Mouse (Mus musculus) activated CD4-positive, CD25-positive, alpha-beta regulatory T cell, adult 4 months (primary cell): Measurements from ENCODE around the gene BC049715. TPM values are rescaled to one million over a fixed set of nuclear protein-coding genes. Genes with fewer than 3 reads are reported as not detected.
"Not testable (repeated sequence)": the region's sequence is repeated elsewhere in the genome, so short reads cannot be mapped to it uniquely, and the experiment has no call there.

Experiments used
- ATAC-seq: one replicate; pipeline ENCODE4 v1.8.0; 2017
- polyA plus RNA-seq, 2 experiments: library from polyadenylated mRNA; unstranded; fragments of 100-300 nt; shearing (Covaris generic); gene quantifications; one replicate each; pipeline ENCODE4 v1.2.1; 2017

Gene BC049715
- polyA plus RNA-seq, 2 experiments from 2014 or later = 0.48 to 0.60 TPM

DNA sequence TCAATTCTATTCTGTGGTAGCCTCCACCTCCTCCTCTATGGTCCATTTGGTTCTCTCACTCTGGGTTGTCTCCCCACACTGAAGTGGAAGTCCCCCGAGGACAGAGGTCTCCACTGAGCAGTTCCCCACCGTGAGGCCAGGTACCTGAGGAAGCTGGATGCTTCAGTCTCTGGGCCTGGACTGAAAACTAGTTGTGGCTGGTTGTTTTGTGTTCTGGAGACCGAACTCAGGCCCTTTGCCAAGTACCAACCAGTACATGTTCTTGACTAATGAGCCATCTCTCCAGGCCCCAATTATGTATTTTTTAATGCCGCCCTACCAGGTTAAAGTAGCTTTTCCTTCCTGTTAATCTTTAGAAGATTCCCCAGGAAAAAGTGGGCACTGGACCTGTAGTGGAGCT lies 24.9 kb downstream of the BC049715 start:
- ATAC-seq = no peak

DNA sequence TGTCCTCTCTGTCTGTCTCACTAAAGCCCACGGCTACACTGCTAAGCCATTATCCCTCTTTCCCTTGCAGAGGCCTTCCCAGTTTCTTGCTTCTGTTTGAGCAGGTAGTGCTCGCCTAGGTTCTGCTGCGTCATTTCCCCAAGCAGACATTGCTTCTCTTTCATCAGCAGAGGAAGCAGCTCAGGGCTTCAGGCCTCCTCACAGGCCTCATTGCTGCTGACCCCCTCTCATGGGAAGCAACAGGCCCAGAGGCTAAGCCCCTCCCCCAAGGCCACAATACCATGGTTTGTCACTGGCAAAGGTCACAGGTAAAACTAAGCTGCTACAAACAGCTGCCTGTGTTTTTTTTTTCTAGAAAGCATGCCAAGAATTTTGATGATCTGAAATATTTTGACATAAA lies 25.3 kb downstream of the BC049715 start:
- ATAC-seq = no peak

DNA sequence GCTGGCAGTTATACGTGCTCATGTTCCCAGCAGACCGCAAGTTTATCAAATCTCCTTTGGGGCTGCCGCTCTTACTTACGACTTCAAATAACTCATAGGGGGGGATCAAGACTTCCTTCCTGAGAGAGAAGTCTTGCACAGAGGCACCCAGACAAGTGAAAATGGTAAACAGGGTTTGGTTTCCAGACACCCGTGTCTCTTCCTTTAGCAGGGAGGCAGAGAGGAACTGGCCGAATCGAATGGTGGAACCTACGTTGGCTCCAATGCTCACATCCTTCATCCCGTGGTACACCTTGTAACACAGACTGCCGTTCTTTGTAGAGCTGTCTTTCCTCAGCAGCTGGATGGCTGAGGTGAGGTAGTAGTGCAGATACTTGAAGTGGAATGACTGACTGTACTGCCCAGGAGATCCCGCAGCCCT lies 26.9 kb downstream of the BC049715 start:
- ATAC-seq = peak; percentile 45

DNA sequence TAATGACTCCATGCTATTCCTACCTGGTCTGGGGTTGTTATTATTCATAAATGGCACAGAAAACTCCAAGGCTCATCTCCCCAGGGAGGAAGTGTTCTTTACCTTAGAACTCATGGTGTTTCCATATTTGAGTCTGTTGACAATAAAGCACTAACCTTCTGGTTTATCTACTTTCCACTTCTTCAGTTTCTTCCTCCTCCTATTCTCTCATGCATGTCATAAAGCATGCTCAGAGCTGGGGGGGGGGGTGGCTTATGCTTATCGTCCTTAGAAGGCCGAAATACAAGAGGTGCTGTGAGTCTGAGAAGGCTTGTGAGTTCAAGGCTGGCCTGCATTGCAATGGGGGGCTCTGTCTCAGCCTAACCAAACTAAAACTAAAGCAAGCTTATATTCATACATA lies 27.8 kb downstream of the BC049715 start:
- ATAC-seq = no peak

DNA sequence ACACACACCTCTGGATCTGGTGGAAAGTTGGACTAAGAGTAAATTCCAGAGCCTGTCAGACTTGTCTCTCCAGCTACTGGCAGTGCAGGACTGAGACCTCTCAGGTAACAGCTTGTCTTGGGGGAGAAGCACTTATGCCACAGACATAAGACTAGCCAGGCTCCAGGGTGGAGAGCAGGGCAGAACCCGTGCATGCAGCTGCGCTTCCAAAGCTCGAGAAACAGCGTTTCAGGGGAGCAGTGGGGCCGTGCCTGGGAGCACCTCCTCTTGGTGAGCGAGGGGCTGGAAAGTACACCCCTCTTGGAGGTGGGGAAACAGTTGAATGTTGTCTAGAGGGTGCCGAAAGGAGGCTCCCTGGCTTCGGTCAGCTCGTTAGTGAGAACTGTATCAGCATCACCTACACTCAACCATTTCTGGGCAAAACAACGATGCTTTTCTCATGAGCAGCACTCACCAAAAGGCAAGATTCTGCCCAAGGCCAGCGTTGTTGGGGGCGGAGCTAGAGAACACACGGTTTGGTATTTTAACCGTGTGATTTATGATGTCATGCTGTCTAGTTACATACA lies 28.7 kb downstream of the BC049715 start:
- peak; percentile 47 for ATAC-seq

DNA sequence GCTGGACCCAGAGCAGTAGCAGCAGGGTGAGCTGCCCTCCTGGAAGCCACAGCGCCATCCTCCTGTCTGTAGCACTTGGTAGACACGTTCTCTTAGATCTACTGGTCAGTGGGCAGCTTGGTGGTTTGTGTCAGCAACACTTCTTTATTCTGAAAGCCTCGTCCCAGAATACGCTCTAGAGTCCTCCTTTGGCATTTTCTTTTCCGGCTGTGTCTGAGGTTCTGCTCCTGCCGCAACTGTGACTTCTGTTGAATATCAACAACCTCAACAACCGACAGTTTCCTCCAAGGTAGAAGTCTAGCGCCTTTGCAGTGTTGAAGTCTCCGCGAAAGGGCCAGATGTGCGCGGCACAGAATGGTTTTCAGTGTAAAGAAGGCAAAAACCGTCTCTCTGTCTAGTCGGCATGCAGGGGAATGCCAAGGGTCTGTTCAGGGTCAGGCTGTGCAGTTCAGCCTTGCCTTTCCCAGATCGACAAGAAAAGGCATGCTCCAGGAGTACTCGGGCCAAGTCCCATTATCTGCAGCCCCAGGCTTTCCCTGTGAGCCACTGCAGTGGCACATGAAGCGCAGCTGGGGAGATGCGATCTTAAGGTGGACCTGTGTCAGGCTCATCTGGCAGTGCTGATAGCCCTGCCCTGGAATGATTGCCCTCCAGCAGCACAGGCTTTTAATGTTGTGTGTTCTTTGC lies 29.9 kb downstream of the BC049715 start, which contains the start of gene Art4:
TSS of gene Art4 (minus strand) at position 548 of the 687 bp plus-strand sequence.
- ATAC-seq = no peak

DNA sequence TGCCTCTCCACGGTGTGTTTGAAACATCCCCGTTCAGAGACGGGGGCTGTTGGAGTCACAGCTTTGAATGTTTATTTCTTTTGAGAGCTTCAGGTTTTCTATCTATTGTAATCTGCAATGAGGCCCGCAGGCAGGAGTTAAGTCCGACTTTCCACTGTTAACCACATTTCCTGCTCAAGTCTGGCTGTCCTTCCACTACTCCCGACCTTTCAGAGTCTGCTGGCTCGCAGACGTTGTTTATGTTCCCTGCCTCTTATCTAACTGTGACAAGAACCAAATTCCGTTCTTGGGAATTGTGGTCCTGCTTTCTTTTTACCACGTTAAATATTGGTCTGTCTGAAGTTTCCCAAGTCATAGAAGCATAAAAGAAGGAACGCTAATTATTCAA lies 30.4 kb downstream of the BC049715 start:
- ATAC-seq = no peak

DNA sequence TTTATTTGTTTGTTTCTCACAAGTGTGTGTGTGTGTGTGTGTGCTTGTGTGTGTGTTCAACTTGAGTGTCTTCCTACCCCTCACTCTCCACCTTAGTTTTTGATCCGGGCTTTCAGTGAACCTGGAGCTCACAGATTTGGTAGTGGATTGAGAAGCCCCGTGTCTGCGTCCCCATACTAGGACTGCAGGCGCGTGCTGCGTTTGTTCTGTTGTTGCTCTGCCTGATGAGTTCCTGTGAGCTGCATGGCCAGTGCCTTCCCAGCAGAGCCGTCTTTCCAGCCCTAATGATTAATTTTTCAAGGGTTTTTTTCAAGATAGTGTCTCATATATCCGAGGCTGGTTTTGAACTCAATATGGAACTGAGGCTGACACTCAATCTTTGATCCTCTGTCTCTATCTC lies 31.0 kb downstream of the BC049715 start:
- no peak for ATAC-seq

DNA sequence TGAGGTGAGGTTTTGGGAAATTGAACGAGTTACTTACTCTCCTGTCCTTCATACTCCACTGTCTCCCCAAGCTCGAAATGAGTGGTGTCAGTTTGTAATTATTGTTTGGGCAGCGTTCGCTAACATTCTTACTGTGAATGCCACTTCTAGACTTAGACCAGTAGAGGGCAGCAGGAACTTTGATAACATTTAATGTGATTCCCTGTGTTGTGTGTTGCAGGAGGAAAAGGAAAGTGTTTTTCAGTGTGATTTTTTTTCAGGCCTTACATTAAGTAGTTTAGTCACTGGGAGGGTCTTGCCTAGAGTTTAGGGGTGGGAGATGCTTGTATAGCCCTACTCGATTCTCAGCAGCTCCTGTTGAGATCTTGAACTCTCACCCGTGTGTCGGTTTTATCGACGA lies 33.6 kb downstream of the BC049715 start:
- peak; percentile 28 for ATAC-seq

DNA sequence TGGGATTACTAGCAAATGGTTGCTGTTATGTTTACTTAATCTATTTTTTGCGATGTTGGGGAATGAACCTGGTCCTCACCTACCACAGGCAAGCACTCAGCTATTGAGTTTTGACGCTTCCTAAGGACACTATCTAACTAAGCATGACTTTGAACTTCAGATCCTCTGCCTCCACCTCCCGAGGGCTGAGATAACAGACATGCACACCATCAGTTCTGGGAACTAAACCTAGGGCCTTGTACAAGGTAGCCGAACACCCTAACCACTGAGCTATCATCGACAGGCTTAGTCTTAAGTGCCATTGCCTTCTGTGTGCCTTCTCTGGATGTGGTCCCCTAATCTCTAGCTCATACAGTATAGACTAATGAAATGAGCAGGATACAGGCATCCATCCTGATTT lies 37.9 kb downstream of the BC049715 start:
- no peak for ATAC-seq

DNA sequence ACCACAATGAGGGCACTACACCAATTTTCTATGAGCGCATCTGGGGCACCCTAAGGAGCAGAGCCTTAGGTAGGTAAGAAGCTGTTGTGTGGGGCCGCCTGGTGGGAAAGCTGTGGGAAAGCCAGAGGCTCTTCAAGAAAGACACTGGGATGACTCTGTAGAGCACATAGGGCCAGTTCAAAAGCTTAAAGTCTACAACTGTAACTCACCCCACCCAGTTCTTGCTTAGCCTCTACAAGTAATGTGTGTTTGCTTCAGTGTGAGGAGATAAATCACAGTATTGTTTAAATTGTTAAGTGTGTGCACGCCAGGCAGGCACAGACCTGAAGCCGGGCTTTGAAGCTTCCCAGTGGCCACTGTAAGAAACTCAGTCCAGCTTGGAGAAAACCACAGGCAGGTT lies 38.7 kb downstream of the BC049715 start:
- ATAC-seq = no peak

DNA sequence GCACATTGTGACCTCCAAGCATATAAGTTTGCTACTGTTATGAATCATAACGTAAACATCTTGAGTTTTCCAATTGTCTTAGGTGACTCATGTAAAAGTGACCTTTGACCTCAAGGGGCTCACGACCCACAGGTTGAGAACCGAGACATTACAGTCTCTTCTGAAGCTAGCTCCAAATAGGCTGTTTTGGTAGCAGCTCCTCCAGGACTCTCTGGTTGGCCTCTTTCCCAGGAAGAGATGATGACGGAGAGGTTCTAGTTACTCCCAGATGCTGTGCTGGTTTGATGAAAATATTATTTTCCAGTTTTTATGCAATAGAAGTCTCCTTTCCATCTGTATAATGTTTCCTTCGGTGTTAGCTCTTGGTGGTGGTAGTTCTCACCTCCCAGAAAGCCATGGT lies 41.5 kb downstream of the BC049715 start:
- ATAC-seq = no peak

DNA sequence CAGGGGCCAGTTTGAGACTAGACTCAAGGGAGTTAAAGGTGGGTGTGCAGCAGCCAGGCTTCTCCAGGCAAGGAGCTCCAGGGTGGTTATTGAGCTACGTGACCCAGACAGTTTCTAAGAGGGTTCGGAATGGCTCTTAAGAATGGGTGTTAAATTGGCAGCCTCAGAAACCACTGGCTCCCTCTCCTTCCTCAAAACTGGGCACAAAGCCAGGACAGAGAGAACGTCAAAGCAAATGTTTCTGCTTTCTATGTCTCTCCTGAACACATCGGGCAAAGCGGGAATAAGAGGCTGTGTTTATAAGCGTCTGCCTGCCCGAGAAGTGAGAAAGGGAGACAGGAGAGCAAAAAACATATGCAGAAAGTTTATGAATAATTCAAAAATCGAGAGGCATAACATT lies 47.2 kb downstream of the BC049715 start:
- no peak for ATAC-seq

DNA sequence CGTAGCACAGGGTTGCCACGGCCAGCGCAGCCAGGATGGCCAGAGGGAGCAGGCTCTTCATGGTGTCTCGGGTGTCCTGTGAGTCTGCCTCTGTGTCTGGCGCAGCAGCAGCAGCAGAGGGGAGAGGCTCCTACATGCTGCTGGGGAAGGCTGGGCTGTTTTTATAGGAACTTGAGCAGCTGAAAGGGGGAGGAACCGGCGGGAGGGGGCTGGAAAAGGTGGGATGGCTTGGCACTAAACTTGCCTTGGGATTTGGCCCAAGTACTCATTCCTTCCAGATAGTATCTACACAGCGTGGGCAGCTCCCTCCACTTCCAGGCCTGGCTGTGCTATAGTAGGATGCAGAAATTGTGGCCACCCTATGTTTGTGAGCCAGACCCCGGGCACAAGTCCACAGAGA lies 48.2 kb downstream of the BC049715 start, which contains the start of gene Mgp:
TSS of gene Mgp (minus strand) at position 154 of the 400 bp plus-strand sequence.
- no peak for ATAC-seq

DNA sequence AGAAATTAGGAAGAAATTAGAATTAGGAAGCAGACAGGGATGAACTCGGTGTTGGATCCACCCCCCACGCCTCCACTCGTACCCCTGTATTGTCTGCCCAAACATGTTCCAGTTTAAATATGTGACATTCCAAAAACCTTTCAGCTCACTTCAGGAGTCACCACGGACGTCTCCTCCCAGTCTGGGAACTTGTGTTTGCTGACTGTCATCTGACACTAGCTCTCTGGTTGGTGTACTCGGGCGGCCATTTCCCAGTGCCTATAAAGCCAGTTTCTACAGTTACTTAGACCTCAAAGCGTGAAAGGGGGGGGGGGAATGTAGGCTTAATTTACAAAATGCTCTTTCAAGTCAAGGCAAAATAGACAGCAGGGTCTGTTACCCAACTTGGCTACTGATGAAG lies 54.3 kb downstream of the BC049715 start:
- no peak for ATAC-seq

DNA sequence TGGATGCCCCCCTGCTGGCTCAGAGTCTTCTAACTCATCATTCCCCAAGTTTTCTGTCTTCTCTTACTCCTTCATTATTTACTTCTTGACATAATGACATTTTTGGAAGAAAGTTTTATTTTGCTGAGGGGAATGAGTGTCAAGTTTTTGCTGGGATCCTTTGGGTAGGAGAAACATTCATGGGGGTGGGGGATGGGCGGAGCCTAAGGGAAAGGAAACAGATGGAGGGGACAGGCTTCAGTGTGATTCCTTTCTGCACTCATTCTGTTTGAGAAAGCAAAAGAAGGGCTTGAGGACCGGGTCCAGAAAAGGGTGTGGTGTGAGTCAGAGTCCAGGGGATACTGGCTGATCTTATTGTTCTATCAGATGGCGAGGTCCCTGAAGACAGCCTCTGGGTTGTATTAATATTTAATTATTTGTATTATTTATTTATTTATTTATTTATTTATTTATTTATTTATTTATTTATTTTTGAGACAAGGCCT lies 56.0 kb downstream of the BC049715 start:
- ATAC-seq = no peak

DNA sequence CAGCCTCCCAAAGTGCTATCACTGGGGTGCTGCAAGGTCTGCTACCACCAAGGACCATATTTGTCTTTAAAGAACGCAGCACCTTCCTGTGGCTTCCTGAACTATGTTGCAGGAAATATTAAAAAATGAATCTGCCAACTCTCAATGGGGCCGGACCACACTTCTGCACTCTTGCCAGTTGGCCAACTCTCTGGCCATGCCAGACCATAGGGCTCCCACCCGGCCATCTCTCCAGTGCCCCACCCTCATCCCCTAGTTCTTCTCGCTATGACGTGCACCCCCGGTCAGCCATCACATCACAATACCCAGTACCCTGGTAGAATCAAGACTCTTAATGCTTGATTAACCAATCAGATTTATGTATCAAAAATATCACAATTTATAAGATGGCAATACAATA lies 56.5 kb downstream of the BC049715 start:
- ATAC-seq = no peak

DNA sequence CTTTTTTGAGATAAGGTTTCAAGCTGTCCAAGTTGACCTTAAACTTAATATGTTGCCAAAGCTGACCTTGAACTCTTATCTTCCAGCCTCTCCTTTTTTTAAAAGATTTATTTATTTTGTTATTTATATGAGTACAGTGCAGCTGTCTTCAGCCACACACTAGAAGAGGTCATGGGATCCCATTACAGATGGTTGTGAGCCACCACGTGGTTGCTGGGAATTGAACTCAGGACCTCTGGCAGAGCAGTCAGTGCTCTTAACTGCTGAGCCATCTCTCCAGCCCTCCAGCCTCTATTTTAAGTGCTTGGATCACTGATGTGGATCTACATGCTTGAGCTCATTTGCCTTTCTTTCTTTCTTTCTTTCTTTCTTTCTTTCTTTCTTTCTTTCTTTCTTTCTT lies 57.3 kb downstream of the BC049715 start:
- ATAC-seq = not testable (repeated sequence)

DNA sequence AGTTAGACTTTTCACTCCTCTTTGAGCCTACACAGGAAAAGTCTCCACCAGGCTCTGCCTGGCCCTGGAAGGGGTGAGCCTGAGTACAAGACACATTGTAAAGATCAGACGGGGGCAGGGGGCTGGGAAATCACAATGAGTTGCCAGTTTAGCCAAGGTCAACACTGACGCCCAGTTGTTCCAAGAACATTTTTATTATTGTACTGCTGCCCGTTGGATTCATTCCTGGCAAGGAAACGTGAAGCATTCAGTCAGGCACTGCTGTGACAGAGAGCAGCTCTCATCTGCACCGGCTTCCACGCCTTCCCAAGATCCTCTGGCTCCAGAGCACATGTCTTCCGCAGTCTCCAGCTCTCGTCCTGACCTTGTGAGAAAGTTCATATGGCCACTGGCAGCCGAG lies 60.4 kb downstream of the BC049715 start:
- ATAC-seq = no peak

DNA sequence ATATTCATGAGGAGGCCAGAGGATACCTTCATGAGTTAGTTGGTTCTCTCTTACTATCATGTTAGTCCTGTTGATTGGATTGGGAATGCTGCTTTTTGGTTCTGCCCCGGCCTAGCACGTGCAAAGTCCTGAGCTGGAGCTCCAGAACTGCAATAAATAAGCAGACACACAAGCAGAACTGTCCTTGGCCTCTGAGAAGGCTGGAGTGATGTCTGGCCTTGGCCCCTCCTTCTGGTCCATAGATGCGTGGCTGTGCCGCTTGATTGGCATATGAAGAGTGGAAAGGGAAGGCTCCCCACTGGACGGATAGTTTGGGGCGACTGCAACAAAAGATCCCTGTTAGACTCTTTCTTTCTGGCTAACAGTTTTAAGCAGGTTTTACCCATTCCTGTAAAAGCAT lies 61.6 kb downstream of the BC049715 start:
- no peak for ATAC-seq

DNA sequence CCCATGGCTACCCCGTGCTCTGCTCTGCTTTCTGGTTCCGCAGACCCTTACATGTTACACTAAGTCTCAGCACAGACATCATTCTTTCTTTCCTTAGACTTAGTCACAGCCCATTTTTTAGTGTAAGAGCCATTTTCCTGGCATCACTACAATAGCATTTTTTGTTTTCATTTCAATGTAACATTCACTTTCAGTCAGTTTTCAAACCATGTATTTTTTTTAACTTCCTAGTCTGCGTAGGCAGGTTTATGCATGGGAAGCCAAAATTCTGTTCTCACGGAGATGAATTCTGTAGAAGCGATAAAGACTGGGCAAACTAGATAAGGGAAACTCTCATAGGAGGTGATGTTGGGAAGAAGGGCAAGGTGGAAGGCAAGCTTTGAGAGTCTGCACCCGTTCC lies 62.1 kb downstream of the BC049715 start:
- ATAC-seq = no peak
